In genomic region chr10:84056323-84057169, GRCm38 (mm10) we compare ENCODE assay signal across 9 mouse cellular contexts.
DNase-seq lines count a peak whose midpoint lies in the region; ATAC-seq and TF ChIP-seq lines count a peak whose summit lies in the region.
"Had no signal": no experiment of that assay in that cellular context is flagged by ENCODE, and none has a peak within 500 bp of the region (broad histone marks: within the 10 kb centered on the region; RNA-seq: fewer than 3 reads in every experiment).

No protein-coding gene starts in this region.

- WGBS in intestine, embryonic 16.5 days = 84% methylated on average over 14 of the region's 14 CpGs
- 79% methylated on average over 14 of the region's 14 CpGs for WGBS in intestine, postnatal 0 days

- no peaks in the 10 kb centered on the region for H3K9me3 ChIP-seq in intestine, embryonic 16.5 days (ENCODE audit: control insufficient read depth, low read length)
- H3K9me3 ChIP-seq in intestine, postnatal 0 days (ENCODE audit: control insufficient read depth) = no peaks in the 10 kb centered on the region
- no peaks in the 10 kb centered on the region for H3K9me3 ChIP-seq in ES-E14 (ENCODE audit: control insufficient read depth, insufficient read depth, low read depth, low read length)
- H3K9me3 ChIP-seq: liver, embryonic 15.5 days had no signal

- H3K27me3 ChIP-seq in intestine, embryonic 16.5 days (replicated peaks; ENCODE audit: control insufficient read depth, insufficient read depth, low read length) = no peaks in the 10 kb centered on the region
- no peaks in the 10 kb centered on the region for H3K27me3 ChIP-seq in intestine, postnatal 0 days (replicated peaks; ENCODE audit: control insufficient read depth, insufficient read depth, low read length)
- H3K27me3 ChIP-seq: liver, embryonic 15.5 days had no signal

- no peak for TF ChIP-seq POLR2A in bone marrow macrophage, adult 2 months (IDR thresholded peaks at IDR 0.05; ENCODE audit: borderline replicate concordance, low read depth, low read length)

- H3K4me2 ChIP-seq in intestine, embryonic 16.5 days (ENCODE audit: low read depth, low read length) = no peak overlapping the region
- no peak overlapping the region for H3K4me2 ChIP-seq in intestine, postnatal 0 days (replicated peaks; ENCODE audit: low read depth)
- H3K4me2 ChIP-seq: liver, embryonic 15.5 days had no signal

- in situ Hi-C loops in ES-E14 (cut with MboI; ENCODE audit: low sequenced_read_pairs in 2 of 2, unreplicated experiment in 2 of 2) = no loop called here

- no peak overlapping the region for H3K9ac ChIP-seq in intestine, embryonic 16.5 days (ENCODE audit: low read depth, low read length)
- no peak overlapping the region for H3K9ac ChIP-seq in intestine, postnatal 0 days (ENCODE audit: low read depth, low read length)
- no peak overlapping the region for H3K9ac ChIP-seq in ES-E14 (ENCODE audit: insufficient read depth, low read depth, low read length, poor library complexity, severe bottlenecking)
- H3K9ac ChIP-seq: liver, embryonic 15.5 days had no signal

- no peak overlapping the region for H3K4me3 ChIP-seq in intestine, embryonic 16.5 days (ENCODE audit: low read length)
- no peak overlapping the region for H3K4me3 ChIP-seq in intestine, postnatal 0 days (ENCODE audit: low read depth, low read length)
- no peak overlapping the region for H3K4me3 ChIP-seq in ES-E14 (ENCODE audit: insufficient read depth in 1 of 2, low read depth in 1 of 2, low read length in 2 of 2, poor library complexity in 1 of 2, severe bottlenecking in 1 of 2)
- H3K4me3 ChIP-seq in bone marrow macrophage, adult 2 months (ENCODE audit: insufficient read depth, low read length) = no peak overlapping the region
- H3K4me3 ChIP-seq: liver, embryonic 15.5 days had no signal

- ATAC-seq in intestine, embryonic 16.5 days = peak; percentile 21; the same call in 1 of the 2 replicates
- ATAC-seq in intestine, postnatal 0 days = no peak

- H3K4me1 ChIP-seq in intestine, embryonic 16.5 days (ENCODE audit: control insufficient read depth, insufficient read depth, low read length) = peaks cover 6% of the 10 kb centered on the region; the same call in 1 of the 2 replicates
- no peaks in the 10 kb centered on the region; the same call in 1 of the 2 replicates for H3K4me1 ChIP-seq in intestine, postnatal 0 days (replicated peaks; ENCODE audit: control insufficient read depth, insufficient read depth, low read length)
- H3K4me1 ChIP-seq in ES-E14 (ENCODE audit: control insufficient read depth in 2 of 2, insufficient read depth in 2 of 2, low read length in 2 of 2, poor library complexity in 1 of 2) = peaks cover 0 to 5% of the 10 kb centered on the region in 2 experiments; a peak in 1 of 4 replicates
- H3K4me1 ChIP-seq in bone marrow macrophage, adult 2 months (ENCODE audit: control insufficient read depth, insufficient read depth, low read length) = peaks cover 34% of the 10 kb centered on the region

- no peak for DNase-seq in ES-E14 (ENCODE audit: low read depth, low spot score)
- peak; percentile 32 for DNase-seq in kidney, postnatal 10 days
- DNase-seq in layer of hippocampus, postnatal 14 days (ENCODE audit: low spot score in 2 of 2) = no peak
- DNase-seq in testis, postnatal 10 days (ENCODE audit: low spot score) = no peak
- DNase-seq: gastrocnemius, postnatal 10 days had no signal

- H3K36me3 ChIP-seq in intestine, embryonic 16.5 days (ENCODE audit: control insufficient read depth, insufficient read depth, low read length) = no peaks in the 10 kb centered on the region
- H3K36me3 ChIP-seq in intestine, postnatal 0 days (ENCODE audit: control insufficient read depth, insufficient read depth) = no peaks in the 10 kb centered on the region
- no peaks in the 10 kb centered on the region for H3K36me3 ChIP-seq in ES-E14 (ENCODE audit: control insufficient read depth, insufficient read depth, low read length, poor library complexity, severe bottlenecking)
- H3K36me3 ChIP-seq: liver, embryonic 15.5 days had no signal

- TF ChIP-seq CTCF in intestine, postnatal 0 days (IDR thresholded peaks at IDR 0.05; ENCODE audit: low read depth) = no peak
- no peak for TF ChIP-seq CTCF in bone marrow macrophage, adult 2 months (IDR thresholded peaks at IDR 0.05; ENCODE audit: low read depth, low read length)

- H3K27ac ChIP-seq in intestine, embryonic 16.5 days (ENCODE audit: low read length) = no peak overlapping the region
- H3K27ac ChIP-seq in intestine, postnatal 0 days (ENCODE audit: low read depth, low read length) = no peak overlapping the region
- H3K27ac ChIP-seq in ES-E14 (ENCODE audit: insufficient read depth, low read depth, low read length, poor library complexity, severe bottlenecking) = no peak overlapping the region
- H3K27ac ChIP-seq in bone marrow macrophage, adult 2 months (ENCODE audit: insufficient read depth, low read depth, low read length) = peak overlapping the region; percentile 3; the same call in 1 of the 2 replicates
- H3K27ac ChIP-seq: liver, embryonic 15.5 days had no signal

TF ChIP-seq in ES-E14, 5 proteins besides CTCF, POLR2A, EP300 and RAD21:
- TF ChIP-seq MAFK (IDR thresholded peaks at IDR 0.05; ENCODE audit: insufficient read depth, low read depth, low read length) (peak; percentile 70; the same call in 1 of the 2 replicates), ZNF384 (IDR thresholded peaks at IDR 0.05; ENCODE audit: low read depth, low read length) (no peak)
